Mouse (Mus musculus) mouse embryonic stem cell (cell line): ENCODE data around the gene Cebpa.

Experiments used
- in situ Hi-C, 2 experiments: fragments of 300-500 bp; cut with MboI; formaldehyde crosslinking; loops; 1 replicate in 1 of 2; 3 replicates in 1 of 2; pipeline ENCODE4 v1.14.3; 2019 to 2020; ENCODE audit warnings: low sequenced_read_pairs in 2 of 2, low pct_unique_long_range_greater_than_20kb in 1 of 2, mixed read lengths in 1 of 2; ENCODE audit not compliant: unreplicated experiment in 1 of 2

Cebpa gene

GRCm38 (mm10) chr7:35118841-35119413 lies at the start of gene Cebpa:
Cebpa (plus strand) TSS chr7:35119293.
- in situ Hi-C loops, result no loop called here

GRCm38 (mm10) chr7:35076645-35077044 lies 42.4 kb upstream of the Cebpa start:
- in situ Hi-C loops, result no loop called here

- in situ Hi-C loops, result no loop called here
Observed at GRCm38 (mm10) chr7:35080843-35081338, 38.2 kb upstream of the Cebpa start.

DNA sequence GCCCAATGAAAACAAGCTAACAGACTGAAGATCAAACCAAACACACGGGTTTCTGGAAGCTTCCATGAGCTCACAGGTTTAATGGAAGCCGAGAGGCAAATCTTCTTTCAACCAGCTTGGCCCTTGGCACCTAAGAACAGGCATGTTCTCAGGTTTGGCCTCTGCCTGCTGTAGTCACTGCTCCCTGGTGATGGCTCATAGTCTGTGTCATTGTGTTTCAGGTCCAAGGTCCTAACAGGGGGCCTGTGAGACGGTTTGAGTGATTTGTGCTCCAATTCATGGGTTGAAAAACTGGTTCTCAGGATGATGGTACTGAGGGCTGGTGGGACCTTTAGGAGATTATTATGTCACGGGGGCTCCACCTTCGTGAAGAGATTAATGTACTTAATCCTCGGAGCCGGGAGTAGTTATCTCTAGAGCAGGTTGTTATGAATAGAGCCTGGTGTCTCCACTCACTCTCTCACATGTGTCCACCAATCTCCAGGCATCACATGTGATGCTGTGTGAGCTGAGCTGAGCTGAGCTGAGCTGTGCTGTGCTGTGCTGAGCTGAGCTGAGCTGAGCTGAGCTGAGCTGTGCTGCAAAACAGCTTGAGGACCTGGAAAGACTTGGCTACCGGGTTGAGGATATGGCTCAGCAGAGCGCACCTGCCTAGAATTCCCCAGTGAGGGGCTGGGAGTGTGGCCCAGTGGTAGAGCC lies 37.5 kb upstream of the Cebpa start:
- in situ Hi-C loops, result no loop called here

- in situ Hi-C loops, result no loop called here
Observed at GRCm38 (mm10) chr7:35084565-35085360, 34.3 kb upstream of the Cebpa start.

DNA sequence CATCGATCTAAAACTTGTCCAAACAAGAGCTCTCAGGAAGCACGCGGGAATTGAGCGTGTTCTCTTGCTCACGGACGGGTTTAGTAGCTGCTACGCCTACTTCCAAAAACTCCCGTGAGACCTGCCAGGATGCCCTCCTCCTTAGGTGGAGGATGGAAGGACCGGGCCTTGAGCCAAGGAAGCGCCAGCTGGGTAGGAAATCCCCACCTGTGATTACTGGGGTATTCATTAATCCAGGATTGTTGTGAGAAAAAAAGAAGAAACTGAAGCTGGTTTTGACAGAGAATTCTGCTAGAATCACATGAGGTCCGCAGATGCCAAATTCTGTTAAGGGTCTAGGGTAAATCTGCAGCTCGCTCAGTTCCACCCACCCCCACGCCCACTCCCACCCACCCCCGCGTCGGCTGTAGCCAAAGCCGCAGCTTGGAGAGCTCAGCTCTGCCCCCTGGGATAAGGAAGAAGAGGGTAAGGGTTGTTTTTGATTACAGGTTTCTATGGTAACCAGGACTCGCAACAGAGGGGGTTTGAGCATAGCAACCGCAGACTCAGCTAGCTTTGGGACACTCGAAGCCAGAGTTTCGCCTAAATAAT lies 32.7 kb upstream of the Cebpa start:
- in situ Hi-C loops, result no loop called here

DNA sequence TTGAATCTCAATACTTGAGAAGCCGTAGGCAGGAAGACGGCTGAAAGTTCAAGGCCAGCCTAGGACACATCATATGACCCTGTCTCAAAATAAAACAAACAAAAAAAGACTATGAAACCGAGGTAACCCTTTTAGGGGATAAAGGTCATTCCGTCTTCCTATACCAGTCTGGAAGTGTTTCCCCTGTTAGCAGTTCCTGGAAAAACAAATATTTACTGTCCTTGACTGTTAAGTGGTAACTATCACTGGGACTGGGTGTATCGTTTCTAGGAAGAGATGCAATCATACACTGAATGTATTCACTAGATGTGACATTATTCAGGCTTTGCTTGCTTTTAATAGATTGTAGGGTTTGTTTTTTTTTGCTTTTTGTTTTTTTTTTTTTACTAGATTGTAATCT lies 28.5 kb upstream of the Cebpa start:
- in situ Hi-C loops, result no loop called here

GRCm38 (mm10) chr7:35094975-35095678 lies 24.0 kb upstream of the Cebpa start:
- in situ Hi-C loops, result no loop called here

DNA sequence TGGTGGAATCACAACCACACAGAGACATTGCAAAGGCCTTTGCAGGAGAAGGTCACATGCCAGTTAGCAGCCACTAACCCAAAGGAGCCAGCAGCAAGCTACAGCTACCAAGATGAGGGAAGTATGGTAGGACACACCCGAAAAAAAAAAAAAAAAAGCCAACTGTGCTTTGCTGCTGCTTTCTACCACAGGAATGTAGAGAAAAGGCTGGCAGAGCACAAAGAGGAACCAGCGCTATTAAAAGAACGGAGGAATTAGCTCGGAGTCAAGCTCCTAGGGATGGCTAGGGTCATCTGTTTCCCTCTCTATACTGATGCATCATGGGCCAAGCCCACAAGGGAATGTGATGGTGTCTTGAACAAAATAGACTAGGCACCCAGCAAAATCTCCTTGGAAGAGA lies 20.3 kb upstream of the Cebpa start:
- in situ Hi-C loops, result no loop called here

DNA sequence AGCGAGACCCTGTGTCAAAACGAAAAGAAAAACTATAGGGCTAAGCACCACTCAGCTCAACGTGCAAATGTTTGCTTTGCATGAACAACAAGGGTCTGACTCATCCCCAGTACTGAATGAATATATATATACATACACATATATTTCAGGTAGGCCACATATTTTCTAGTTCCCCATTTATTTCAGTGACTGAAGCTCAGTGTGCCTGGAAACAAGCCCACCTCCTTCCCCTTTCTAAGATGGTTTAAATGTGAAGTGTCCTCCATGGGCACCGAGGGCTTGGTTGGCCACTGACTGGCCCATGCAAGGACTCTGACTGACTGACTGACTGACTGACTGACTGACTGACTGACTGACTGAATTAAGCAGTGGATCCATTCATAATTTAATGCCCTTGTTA lies 19.6 kb upstream of the Cebpa start:
- in situ Hi-C loops, result no loop called here

DNA sequence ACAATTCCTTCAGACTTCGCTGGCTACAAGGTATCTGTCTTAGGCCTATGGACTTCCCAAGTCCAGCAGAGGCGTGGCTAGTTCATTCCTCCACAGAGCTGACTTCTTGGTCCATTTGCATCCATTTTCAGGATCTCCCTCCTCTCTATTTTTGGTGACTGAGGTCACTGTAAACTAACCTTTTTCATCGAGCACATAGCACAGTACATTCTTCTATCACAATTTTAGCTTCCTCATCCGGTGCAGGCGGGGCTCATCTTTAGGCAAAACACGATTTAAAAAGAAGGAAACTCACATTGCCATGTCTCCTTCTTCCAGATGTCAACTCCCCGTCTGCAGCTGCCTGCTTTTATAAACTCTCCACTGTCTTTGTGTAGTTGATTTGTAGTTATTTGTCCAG lies 12.5 kb upstream of the Cebpa start:
- in situ Hi-C loops, result no loop called here

- in situ Hi-C loops, result no loop called here
Observed at GRCm38 (mm10) chr7:35107630-35108029, 11.5 kb upstream of the Cebpa start.

- in situ Hi-C loops, result no loop called here
Observed at GRCm38 (mm10) chr7:35108046-35108445, 11.0 kb upstream of the Cebpa start.

DNA sequence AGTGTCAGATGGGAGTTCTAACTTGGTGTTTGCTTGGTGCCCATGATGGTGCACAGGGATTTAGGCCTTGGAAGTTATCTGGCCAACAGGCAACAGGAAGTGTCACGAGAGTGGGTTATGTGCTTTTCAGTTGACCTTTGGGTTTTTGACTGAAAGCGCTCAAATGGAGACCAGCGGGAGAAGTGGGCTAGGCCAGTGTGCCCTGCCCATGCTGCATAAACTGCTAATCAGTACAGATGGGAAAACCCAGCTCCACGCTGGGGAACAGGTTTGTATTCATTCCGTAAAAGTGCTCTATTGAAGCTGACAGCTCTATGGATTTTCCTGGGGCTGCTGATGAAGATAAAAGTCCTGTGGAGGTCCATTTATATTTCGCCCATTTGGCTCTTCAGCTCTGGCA lies 10.4 kb upstream of the Cebpa start:
- in situ Hi-C loops, result no loop called here

DNA sequence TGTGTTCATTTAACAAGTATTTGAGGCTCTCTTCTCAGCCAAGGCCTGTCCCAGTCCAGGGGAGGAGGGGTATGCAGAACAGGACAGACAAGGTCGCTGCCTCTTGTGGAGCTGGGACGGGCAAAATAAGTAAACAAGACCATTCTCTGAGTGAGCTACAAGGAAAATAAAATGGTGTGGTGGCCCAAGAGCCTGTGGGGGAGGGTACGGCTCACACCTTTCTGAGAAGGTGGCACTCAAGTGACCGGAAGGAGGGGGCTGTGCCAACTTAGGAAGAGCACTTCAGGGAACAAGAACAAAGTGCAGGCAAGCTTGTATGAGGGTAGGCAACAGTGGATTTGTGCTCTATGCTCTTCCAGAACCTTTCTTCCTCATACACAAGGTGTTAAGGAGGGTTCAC lies 6.0 kb upstream of the Cebpa start:
- in situ Hi-C loops, result no loop called here

- in situ Hi-C loops, result no loop called here
Observed at GRCm38 (mm10) chr7:35113721-35114120, 5.4 kb upstream of the Cebpa start.

DNA sequence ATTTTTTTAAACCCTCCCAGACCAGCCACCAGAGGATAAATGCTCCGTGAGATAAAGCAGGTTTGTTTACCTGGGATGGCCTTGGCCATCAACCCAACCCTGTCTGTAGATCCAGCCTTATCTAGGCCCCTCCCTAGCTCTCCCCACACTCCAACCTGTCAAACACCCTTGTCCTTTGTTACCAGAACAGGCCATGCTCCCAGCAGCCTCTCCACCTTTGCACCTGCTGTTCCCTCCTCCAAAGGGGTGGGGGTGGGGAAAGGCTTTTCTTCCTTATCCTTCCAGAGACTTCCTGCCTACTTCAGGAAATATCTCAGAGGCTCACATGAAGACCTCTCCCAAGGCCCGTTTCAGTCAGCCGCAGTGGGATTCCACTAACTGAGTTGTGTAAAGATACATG lies 2.6 kb upstream of the Cebpa start:
- in situ Hi-C loops, result no loop called here

GRCm38 (mm10) chr7:35117052-35117451 lies 2.0 kb upstream of the Cebpa start:
- in situ Hi-C loops, result no loop called here

DNA sequence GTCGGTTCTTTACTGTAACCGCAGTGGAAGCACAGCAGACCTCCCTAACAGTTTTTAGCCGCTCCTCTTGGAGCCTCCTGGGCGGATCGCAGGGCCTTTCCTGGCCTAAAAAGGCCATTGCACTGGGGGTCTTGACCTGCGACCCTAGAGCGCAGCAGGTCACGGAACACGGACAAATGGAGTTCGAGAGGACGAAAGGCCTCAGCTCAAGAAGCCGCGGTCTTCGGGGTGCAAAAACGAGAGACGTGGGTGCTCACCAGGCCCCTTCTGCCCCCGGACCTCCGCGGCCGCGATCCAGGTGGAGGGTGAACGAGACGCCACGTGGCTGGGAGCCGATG lies 1.4 kb upstream of the Cebpa start:
- in situ Hi-C loops, result no loop called here
